Mouse (Mus musculus) c-Kit-positive CD71-positive TER-119-positive erythroid progenitor cells, embryonic 14.5 days (primary cell): ENCODE results near the gene Gmds.

ENCODE experiments used
- DNase-seq: peaks from one replicate; pipeline ENCODE4 v3.0.0-alpha.2; 2013; ENCODE audit warnings: low spot score

The Gmds gene

GRCm38 (mm10) chr13:32161567-32161966 is 177.0 kb downstream of the Gmds start:
- no peak for DNase-seq

- DNase-seq, result no peak
Measured at GRCm38 (mm10) chr13:32158240-32158639, 180.3 kb downstream of the Gmds start.

DNA sequence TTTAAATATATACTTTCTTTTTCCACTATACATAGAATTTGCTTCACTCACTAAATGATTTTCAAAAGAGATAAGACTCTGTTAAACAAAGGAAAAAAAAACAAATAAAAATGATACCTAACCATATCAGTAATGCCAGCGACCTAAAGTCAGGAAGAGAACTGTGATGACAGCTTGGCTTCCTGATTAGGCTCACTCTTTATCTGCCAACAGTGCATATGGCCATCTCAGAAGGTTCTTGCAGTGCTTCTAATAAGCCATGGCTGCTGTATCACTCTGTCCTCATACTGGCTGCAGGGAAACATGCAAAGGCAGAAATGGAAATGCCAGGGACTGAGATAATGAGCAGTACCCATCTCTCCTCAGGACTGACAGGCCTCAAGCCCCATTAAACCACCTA is 192.6 kb downstream of the Gmds start:
- DNase-seq, result peak; percentile 29

GRCm38 (mm10) chr13:32145179-32145578 is 193.4 kb downstream of the Gmds start:
- no peak for DNase-seq

GRCm38 (mm10) chr13:32143651-32144050 is 194.9 kb downstream of the Gmds start:
- DNase-seq, result no peak

GRCm38 (mm10) chr13:32134663-32135273 is 203.8 kb downstream of the Gmds start:
- DNase-seq, result no peak

- no peak for DNase-seq
Measured at GRCm38 (mm10) chr13:32129970-32130369, 208.6 kb downstream of the Gmds start.

DNA sequence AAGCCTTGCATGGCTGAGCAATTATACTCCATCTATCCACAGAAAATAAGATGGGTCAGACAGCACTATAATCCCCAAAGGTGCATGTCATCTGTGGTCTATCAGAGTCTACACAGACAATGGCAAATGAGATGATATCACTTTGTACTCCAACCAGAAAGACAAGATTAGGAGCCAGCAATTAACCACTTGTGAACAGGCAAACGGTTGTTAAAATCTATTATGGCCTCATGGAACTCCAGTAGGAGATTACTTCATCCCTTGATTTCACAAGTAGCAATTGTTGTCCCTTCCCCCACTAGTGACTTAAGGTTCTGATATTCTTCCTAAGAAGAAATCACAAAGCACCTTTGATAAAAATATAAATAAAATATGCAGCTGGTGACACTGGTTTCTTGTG is 220.2 kb downstream of the Gmds start:
- no peak for DNase-seq

- no peak for DNase-seq
Measured at GRCm38 (mm10) chr13:32115468-32115867, 223.1 kb downstream of the Gmds start.

DNA sequence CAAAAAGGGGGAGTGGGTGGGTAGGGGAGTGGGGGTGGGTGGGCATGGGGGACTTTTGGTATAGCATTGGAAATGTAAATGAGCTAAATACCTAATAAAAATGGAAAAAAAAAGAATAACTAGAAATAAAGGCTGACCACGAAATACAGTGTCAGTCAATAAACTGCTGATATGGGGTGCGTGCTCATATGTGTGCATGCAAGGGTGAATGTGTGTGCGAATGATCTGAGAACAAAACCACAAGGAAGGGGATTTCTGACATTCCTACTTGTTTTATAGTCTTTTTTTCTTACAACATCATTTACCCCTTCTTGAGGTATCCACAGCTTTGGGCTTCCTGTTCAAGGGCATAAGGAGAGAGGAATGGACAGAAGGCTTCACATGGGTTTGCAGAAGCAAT is 224.7 kb downstream of the Gmds start:
- no peak for DNase-seq

DNA sequence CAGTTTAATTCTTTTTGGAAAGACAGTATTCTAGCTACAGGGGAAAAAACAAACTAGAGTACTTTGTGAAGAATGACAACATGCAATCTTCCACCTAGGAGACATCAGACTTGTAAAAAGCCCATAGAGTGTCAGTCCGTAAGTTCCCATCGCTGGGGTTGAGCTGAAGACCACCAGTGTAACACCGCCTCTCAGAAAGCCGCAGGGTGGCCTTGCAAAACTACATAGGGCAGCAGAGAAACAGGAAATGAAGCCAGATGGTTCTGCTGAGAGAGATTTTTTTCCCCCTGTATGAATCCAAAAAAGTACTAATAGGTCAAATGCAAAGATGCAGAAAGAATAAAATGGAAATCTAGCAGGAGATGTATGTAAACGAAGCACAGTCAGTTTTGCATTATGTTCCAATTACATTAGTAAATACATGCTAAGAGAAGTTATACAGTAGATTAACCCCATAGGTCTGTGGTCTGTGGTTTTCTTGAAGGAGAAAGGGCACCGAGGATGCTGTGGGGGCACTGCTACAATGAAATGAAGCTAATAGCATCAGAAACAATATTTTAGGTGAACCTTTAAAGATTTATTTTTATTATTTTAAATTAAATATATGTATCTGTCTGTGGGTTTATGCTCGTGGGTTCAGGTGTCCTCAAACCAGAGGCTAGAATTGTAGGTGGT is 250.1 kb downstream of the Gmds start:
- no peak for DNase-seq

DNA sequence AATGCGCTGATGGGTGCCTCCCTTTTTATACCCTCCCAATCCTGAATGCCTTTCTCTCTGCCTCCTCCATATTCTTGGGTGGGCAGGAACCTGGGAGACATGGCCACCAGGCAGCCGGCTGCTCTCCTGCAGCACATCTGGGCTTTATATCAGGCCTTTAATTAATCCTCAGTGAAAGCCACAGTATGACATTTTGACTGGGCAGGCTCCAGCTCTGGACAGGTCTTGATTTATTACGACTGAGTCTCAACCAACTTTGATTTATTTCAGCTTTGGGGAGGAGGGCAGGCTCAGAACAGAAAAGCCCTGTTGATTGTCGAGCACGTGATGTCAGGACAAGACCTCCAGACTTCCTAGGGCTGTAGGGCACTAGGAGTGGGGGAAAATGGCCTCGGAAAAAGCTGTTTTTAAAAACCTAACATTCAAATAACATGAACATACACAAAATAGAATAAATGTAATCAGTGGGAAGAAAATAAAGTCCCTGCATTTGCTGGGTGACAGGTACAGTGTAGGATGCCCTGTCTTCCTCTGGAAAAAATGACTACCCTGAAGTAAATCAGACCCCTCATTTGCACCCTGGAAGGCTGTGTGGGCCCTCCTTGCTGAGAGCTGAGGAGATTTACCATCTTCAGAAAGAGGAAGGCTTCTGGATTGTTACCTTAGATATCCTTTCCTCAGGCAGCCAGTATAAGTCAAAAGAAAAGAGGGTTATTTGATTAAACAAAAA is 257.9 kb downstream of the Gmds start:
- no peak for DNase-seq

GRCm38 (mm10) chr13:32073630-32074029 is 264.9 kb downstream of the Gmds start:
- DNase-seq, result no peak

DNA sequence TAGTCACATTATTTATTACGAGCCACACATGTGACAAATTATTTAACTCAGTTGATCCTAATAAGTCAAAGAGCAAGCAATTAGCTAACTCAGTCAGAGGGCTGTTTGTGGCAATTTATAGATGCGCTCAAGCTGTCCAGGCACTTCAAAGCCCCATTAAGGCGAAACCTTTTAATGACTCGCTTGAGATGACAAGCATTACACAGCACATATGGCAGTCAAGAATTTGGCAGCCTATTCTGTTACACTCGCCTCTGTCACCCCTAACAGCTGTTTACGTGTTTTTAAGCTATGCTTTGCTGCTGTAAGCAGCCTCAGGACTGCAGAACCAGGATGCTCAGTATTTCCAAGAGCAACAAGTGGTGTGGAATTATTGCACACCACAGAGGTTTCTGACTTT is 283.2 kb downstream of the Gmds start:
- DNase-seq, result no peak

GRCm38 (mm10) chr13:32053587-32053986 is 285.0 kb downstream of the Gmds start:
- no peak for DNase-seq

DNA sequence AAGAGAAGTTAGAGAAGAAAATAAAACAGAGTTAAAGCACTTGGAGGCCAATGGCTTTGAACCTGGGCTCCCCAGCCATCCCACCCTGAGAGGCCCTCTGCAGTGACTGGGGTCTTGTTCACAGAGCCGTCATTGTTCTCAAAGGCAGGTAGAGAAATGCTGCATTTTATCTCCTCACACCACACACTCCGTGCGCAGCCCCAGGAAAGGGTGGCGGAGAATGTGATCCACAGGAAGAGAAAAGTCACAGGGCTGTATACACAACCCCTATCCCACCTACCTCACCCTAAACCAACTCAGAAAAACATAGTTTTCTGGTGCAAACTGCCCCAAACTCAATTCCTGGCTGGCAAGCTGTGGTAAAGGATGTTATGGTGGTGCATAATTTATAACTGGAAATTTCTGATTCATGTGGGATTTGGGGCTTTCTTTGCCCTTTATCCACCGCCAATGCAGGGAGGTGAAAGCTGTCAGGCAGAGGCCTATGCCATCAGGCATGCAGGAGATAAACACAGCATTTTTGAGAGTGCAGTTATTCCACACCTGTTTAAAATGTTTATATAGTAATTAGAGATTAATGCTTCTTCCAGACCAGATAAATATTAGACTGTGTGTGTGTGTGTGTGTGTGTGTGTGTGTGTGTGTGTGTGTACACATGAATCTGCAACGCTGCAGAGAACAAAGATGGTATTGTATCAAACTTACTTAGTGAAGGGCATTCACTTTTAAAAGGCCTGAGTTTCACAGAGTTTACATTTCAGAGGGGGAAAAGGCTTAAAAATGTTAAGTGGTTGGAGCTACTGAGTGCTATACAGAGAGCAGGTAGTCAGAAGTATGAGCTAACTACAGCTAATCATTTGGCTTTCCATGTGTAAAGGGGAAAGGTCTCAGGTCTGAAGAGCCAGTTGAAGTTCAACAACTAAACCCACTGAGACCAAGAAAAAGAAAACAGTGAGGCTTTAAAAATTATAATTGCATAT is 290.3 kb downstream of the Gmds start:
- DNase-seq, result no peak

GRCm38 (mm10) chr13:32046961-32047360 is 291.6 kb downstream of the Gmds start:
- DNase-seq, result no peak

GRCm38 (mm10) chr13:32042748-32043147 is 295.8 kb downstream of the Gmds start:
- DNase-seq, result no peak

- peak; percentile 1 for DNase-seq
Measured at GRCm38 (mm10) chr13:32040822-32041221, 297.7 kb downstream of the Gmds start.

DNA sequence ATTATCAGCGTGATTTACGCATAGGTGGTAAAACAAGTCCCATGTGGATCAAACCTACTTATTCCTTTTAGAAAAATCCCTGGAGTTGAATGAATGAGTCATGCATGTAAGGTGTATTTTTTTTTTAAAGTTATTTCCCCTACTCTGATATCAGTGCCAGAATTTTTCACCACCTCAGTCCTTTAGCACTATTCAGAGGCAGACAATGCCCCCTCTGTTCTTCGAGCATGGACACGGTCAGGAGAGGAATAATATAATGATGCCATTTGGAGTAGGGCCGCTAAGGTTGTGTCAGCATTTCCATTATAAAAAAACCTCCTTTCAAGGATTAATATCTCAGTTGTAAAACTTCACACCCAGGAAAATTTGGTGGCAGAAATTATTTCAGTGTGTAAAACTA is 301.6 kb downstream of the Gmds start:
- DNase-seq, result no peak

GRCm38 (mm10) chr13:32034799-32035448 is 303.6 kb downstream of the Gmds start:
- no peak for DNase-seq

DNA sequence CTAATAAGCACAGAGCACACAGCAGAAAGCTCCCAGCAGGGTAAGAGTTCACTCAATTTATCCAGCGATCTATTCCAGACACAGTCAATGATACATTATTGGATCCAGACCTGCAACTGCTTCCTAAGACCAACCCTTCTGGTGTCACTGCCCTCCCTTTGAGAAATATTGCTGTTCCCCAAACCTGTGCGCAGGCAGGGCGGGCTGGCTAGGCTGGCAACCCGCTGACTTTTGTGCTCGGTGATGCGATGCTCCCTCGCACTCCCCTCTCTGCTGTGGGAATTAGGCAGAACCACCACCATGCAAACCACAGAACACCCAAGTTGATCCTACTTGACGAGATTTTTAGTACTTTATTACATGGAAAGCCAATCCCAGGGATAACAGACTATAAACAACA is 304.4 kb downstream of the Gmds start:
- no peak for DNase-seq
